In the genomic region with DNA sequence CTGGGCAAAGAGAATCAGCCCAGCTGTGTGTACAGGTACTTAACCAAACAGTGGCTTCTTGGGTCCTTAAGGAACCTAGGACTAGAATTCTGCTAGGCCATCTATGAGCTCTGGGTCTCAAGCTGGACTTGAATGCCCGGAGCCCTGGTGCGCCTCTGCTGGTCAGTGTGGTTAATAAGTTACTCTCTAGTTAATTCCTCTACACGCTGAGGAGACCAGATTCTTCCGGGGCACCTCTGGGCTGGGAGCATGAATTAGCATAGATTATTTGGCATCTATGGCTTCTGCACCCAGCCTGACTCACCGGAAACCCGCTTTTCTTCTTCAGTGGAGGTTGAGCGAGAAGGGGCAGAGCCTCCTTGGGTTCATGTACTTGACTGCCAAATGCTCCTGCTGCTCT, we compare ENCODE assay signal across 12 mouse cellular contexts. TPM values are rescaled to one million over a fixed set of nuclear protein-coding genes. Genes with fewer than 3 reads are reported as not detected.
DNase-seq lines count a peak whose midpoint lies in the region; ATAC-seq and TF ChIP-seq lines count a peak whose summit lies in the region.
"Had no signal": no experiment of that assay in that cellular context is flagged by ENCODE, and none has a peak within 500 bp of the region (broad histone marks: within the 10 kb centered on the region; RNA-seq: fewer than 3 reads in every experiment).

No protein-coding gene starts in this region.

- H3K4me1 ChIP-seq in liver, embryonic 14.5 days (replicated peaks; ENCODE audit: control insufficient read depth in 2 of 2, insufficient read depth in 2 of 2, low read length in 1 of 2): no peaks in the 10 kb centered on the region
- peaks cover 20% of the 10 kb centered on the region for H3K4me1 ChIP-seq in embryonic facial prominence, embryonic 12.5 days
- H3K4me1 ChIP-seq in kidney, postnatal 0 days (replicated peaks; ENCODE audit: insufficient read depth, low read length): peaks cover 4% of the 10 kb centered on the region; the same call in 1 of the 2 replicates
- peaks cover 4% of the 10 kb centered on the region; the same call in 1 of the 2 replicates for H3K4me1 ChIP-seq in neural tube, embryonic 11.5 days (ENCODE audit: control insufficient read depth, insufficient read depth, low read length)
- H3K4me1 ChIP-seq: liver, embryonic 15.5 days had no signal

- TF ChIP-seq CTCF in liver, embryonic 14.5 days (IDR thresholded peaks at IDR 0.05; ENCODE audit: low read depth): peak; percentile 22; the same call in 1 of the 2 replicates
- peak; percentile 60 for TF ChIP-seq CTCF in kidney, postnatal 0 days (IDR thresholded peaks at IDR 0.05; ENCODE audit: low read depth)
- TF ChIP-seq CTCF in left cerebral cortex, adult 2 months (IDR thresholded peaks at IDR 0.05): no peak; the same call in 1 of the 2 replicates

- 5% methylated on average over 7 of the region's 7 CpGs for WGBS in liver, embryonic 14.5 days (ENCODE audit: insufficient replicate concordance)
- 7% methylated on average over 7 of the region's 7 CpGs for WGBS in embryonic facial prominence, embryonic 12.5 days
- 5% methylated on average over 7 of the region's 7 CpGs for WGBS in kidney, postnatal 0 days
- 5% methylated on average over 7 of the region's 7 CpGs for WGBS in neural tube, embryonic 11.5 days

- no peak overlapping the region for H3K9ac ChIP-seq in liver, embryonic 14.5 days (replicated peaks)
- no peak overlapping the region for H3K9ac ChIP-seq in embryonic facial prominence, embryonic 12.5 days
- H3K9ac ChIP-seq in kidney, postnatal 0 days (ENCODE audit: low read depth, low read length): no peak overlapping the region
- no peak overlapping the region for H3K9ac ChIP-seq in neural tube, embryonic 11.5 days (ENCODE audit: low read length)
- H3K9ac ChIP-seq: liver, embryonic 15.5 days had no signal

- H3K4me3 ChIP-seq in liver, embryonic 14.5 days (ENCODE audit: insufficient read depth in 1 of 2, low read depth in 2 of 2, low read length in 2 of 2): no peak overlapping the region
- H3K4me3 ChIP-seq in embryonic facial prominence, embryonic 12.5 days: 0 out of 2 replicates have a peak overlapping the region, but pooled peaks have one; percentile 49
- no peak overlapping the region; the same call in 1 of the 2 replicates for H3K4me3 ChIP-seq in kidney, postnatal 0 days (replicated peaks; ENCODE audit: low read depth, low read length)
- H3K4me3 ChIP-seq in neural tube, embryonic 11.5 days (ENCODE audit: low read depth, low read length): no peak overlapping the region
- no peak overlapping the region for H3K4me3 ChIP-seq in left cerebral cortex, adult 2 months
- H3K4me3 ChIP-seq: liver, embryonic 15.5 days had no signal

- intact Hi-C loops in left cerebral cortex, adult 2 months (cut with DNase I): loop anchor here (2.0 to 5.0 kb wide), 3 partner anchors 87 to 855 kb away; a partner anchor contains a TSS
- intact Hi-C loops in left cerebral cortex, postnatal 14 days (cut with DNase I): loop anchor here (2.0 to 10.0 kb wide), 3 partner anchors 287 to 859 kb away; no protein-coding TSS in a partner anchor

- no peaks in the 10 kb centered on the region for H3K9me3 ChIP-seq in liver, embryonic 14.5 days (ENCODE audit: control insufficient read depth, low read length)
- H3K9me3 ChIP-seq in embryonic facial prominence, embryonic 12.5 days: no peaks in the 10 kb centered on the region
- H3K9me3 ChIP-seq in kidney, postnatal 0 days (replicated peaks; ENCODE audit: low read length): no peaks in the 10 kb centered on the region
- H3K9me3 ChIP-seq in neural tube, embryonic 11.5 days (ENCODE audit: control insufficient read depth, low read length): no peaks in the 10 kb centered on the region
- H3K9me3 ChIP-seq: liver, embryonic 15.5 days had no signal

- no peak for DNase-seq in liver, embryonic 14.5 days (ENCODE audit: low read depth in 3 of 3, low spot score in 3 of 3)
- DNase-seq in liver: no peak
- DNase-seq in kidney, postnatal 0 days (ENCODE audit: low spot score): peak; percentile 71
- peak; percentile 32 for DNase-seq in neural tube, embryonic 11.5 days (ENCODE audit: low spot score)
- DNase-seq in left cerebral cortex, adult 2 months (ENCODE audit: extremely low spot score in 1 of 2, low spot score in 2 of 2): no peak
- no peak for DNase-seq in yolk sac, embryonic 10.5 days (ENCODE audit: low spot score)
- no peak for DNase-seq in left cerebral cortex, postnatal 14 days (ENCODE audit: low spot score in 2 of 2)
- DNase-seq: heart, postnatal 4 days had no signal

- H3K4me2 ChIP-seq in liver, embryonic 14.5 days (ENCODE audit: low read depth): no peak overlapping the region
- peak overlapping the region; percentile 62 for H3K4me2 ChIP-seq in embryonic facial prominence, embryonic 12.5 days (replicated peaks)
- peak overlapping the region; percentile 61; the same call in 1 of the 2 replicates for H3K4me2 ChIP-seq in kidney, postnatal 0 days (ENCODE audit: low read length)
- no peak overlapping the region for H3K4me2 ChIP-seq in neural tube, embryonic 11.5 days (ENCODE audit: low read depth)
- H3K4me2 ChIP-seq: liver, embryonic 15.5 days had no signal

- no peak for TF ChIP-seq EP300 in liver, embryonic 14.5 days (IDR thresholded peaks at IDR 0.05; ENCODE audit: low read depth)

- H3K27me3 ChIP-seq in liver, embryonic 14.5 days (ENCODE audit: control insufficient read depth, insufficient read depth, low read length): peaks cover 100% of the 10 kb centered on the region
- peaks cover 82% of the 10 kb centered on the region for H3K27me3 ChIP-seq in embryonic facial prominence, embryonic 12.5 days
- H3K27me3 ChIP-seq in kidney, postnatal 0 days (ENCODE audit: insufficient read depth, low read length): peaks cover 53% of the 10 kb centered on the region
- peaks cover 95% of the 10 kb centered on the region for H3K27me3 ChIP-seq in neural tube, embryonic 11.5 days (ENCODE audit: control insufficient read depth, insufficient read depth, low read length)

- H3K36me3 ChIP-seq in liver, embryonic 14.5 days (replicated peaks; ENCODE audit: control insufficient read depth, insufficient read depth, low read depth): no peaks in the 10 kb centered on the region
- no peaks in the 10 kb centered on the region for H3K36me3 ChIP-seq in embryonic facial prominence, embryonic 12.5 days
- H3K36me3 ChIP-seq in kidney, postnatal 0 days (ENCODE audit: insufficient read depth, low read length): no peaks in the 10 kb centered on the region
- no peaks in the 10 kb centered on the region for H3K36me3 ChIP-seq in neural tube, embryonic 11.5 days (ENCODE audit: control insufficient read depth, insufficient read depth, low read length)
- H3K36me3 ChIP-seq: G1E; liver, embryonic 15.5 days had no signal

- no peak for ATAC-seq in liver, embryonic 14.5 days (ENCODE audit: insufficient read depth)
- ATAC-seq in embryonic facial prominence, embryonic 12.5 days (ENCODE audit: insufficient number of reproducible peaks, insufficient read depth, low FRiP score, low TSS enrichment): no peak
- ATAC-seq in kidney, postnatal 0 days (replicated peaks; ENCODE audit: low FRiP score, low read depth): 0 out of 2 replicates have a peak, but pooled peaks have one; percentile 4
- ATAC-seq in neural tube, embryonic 11.5 days (ENCODE audit: insufficient read depth, low FRiP score, low TSS enrichment): no peak

- H3K27ac ChIP-seq in liver, embryonic 14.5 days: no peak overlapping the region
- H3K27ac ChIP-seq in embryonic facial prominence, embryonic 12.5 days: no peak overlapping the region
- peak overlapping the region; percentile 63; the same call in 1 of the 2 replicates for H3K27ac ChIP-seq in kidney, postnatal 0 days
- H3K27ac ChIP-seq in neural tube, embryonic 11.5 days (ENCODE audit: low read depth, low read length): no peak overlapping the region
- no peak overlapping the region for H3K27ac ChIP-seq in left cerebral cortex, adult 2 months
- H3K27ac ChIP-seq: liver, embryonic 15.5 days had no signal

RNA-seq across cellular contexts. Expression of a gene that starts 2.5 kb away (rescaled TPM):
- 0.01 and 0.06 TPM in 2 replicates for polyA plus RNA-seq in liver, embryonic 14.5 days (2012; rRNA removed)
- polyA plus RNA-seq in liver, embryonic 14.5 days (2014; fragmentation: Nextera tagmentation; extraction: Ambion mirVana): not detected in 2 replicates
- polyA plus RNA-seq in embryonic facial prominence, embryonic 12.5 days (2016; fragmentation: Nextera tagmentation; extraction: Ambion mirVana): 20.6 and 23.7 TPM in 2 replicates
- 24.2 and 25.4 TPM in 2 replicates for polyA plus RNA-seq in kidney, postnatal 0 days (2015; fragmentation: Nextera tagmentation; extraction: Ambion mirVana)
- polyA plus RNA-seq in neural tube, embryonic 11.5 days (2014; fragmentation: Nextera tagmentation; extraction: Ambion mirVana): 1.7 and 3.9 TPM in 2 replicates
- 10 to 100 TPM; 14.5 to 15.6 TPM for total RNA-seq in left cerebral cortex, adult 2 months (2021)
- 10 to 100 TPM; 10.6 to 10.9 TPM for total RNA-seq in left cerebral cortex, postnatal 14 days (2021)
- total RNA-seq: heart, postnatal 4 days; neutrophil, adult 5-6 weeks had no signal
- polyA plus RNA-seq: G1E had no signal

Comparison
In these comparisons a context has a peak if more than half of its experiments do, and no peak if none do; other contexts are left out.
1. DNase-seq: peak in kidney, postnatal 0 days (single experiment) and neural tube, embryonic 11.5 days (single experiment); none in liver, embryonic 14.5 days (0 of 3), liver (single experiment), left cerebral cortex, adult 2 months (0 of 2), yolk sac, embryonic 10.5 days (single experiment) and left cerebral cortex, postnatal 14 days (0 of 2).
2. H3K4me2 ChIP-seq: peak in embryonic facial prominence, embryonic 12.5 days (single experiment) and kidney, postnatal 0 days (single experiment); none in liver, embryonic 14.5 days (single experiment) and neural tube, embryonic 11.5 days (single experiment).